Mouse (Mus musculus) erythroblast, embryonic 14.5 days (primary cell): ENCODE measurements around the gene Hpf1. TPM values are rescaled to one million over a fixed set of nuclear protein-coding genes. Genes with fewer than 3 reads are reported as not detected.
A peak's percentile ranks its signal among the peaks of the same experiment; 100 is the strongest.

Experiments used
- H3K27me3 ChIP-seq: 2 replicates; pipeline ENCODE4 v1.6.1; 2012; ENCODE audit warnings: inconsistent platforms; ENCODE audit not compliant: control insufficient read depth
- H3K36me3 ChIP-seq: 2 replicates; pipeline ENCODE4 v1.6.1; 2012; ENCODE audit warnings: mild to moderate bottlenecking, inconsistent platforms; ENCODE audit not compliant: control insufficient read depth
- H3K4me1 ChIP-seq: 2 replicates; pipeline ENCODE4 v1.6.1; 2012; ENCODE audit warnings: inconsistent platforms; ENCODE audit not compliant: control insufficient read depth
- H3K4me3 ChIP-seq: replicated peaks from 2 replicates; pipeline ENCODE3; 2012; ENCODE audit warnings: moderate library complexity, mild to moderate bottlenecking, inconsistent platforms
- H3K9me3 ChIP-seq: 2 replicates; pipeline ENCODE4 v1.6.1; 2012; ENCODE audit warnings: low read length, inconsistent platforms, mixed read lengths; ENCODE audit not compliant: control insufficient read depth
- GATA1 ChIP-seq: IDR thresholded peaks from 2 replicates; pipeline ENCODE4 v1.6.1; 2012; ENCODE audit warnings: low read length, inconsistent platforms, mixed read lengths
- TAL1 ChIP-seq: IDR thresholded peaks from 3 replicates; pipeline ENCODE4 v1.6.1; 2012; ENCODE audit warnings: low read length, inconsistent platforms, mixed read lengths
- polyA plus RNA-seq: library from polyadenylated mRNA; stranded (reverse); fragments of >175 nt; gene quantifications from 2 replicates; pipeline ENCODE4 v1.2.3, GENCODE M21; 2012

The Hpf1 gene
- polyA plus RNA-seq, 1 experiment: 1.7 TPM

GRCm38 (mm10) chr8:60942867-60943266 lies 52.6 kb downstream of the Hpf1 start:
- Histone ChIP-seq H3K4me1 (peaks cover 65% of the 10 kb centered on the region), H3K36me3 (peaks cover 71% of the 10 kb centered on the region), H3K4me3 (no peak overlapping the region), H3K27me3 (no peaks in the 10 kb centered on the region), H3K9me3 (no peaks in the 10 kb centered on the region)
- TF ChIP-seq GATA1 (no peak), TAL1 (no peak)

GRCm38 (mm10) chr8:60947503-60947902 lies 57.3 kb downstream of the Hpf1 start:
- Histone ChIP-seq H3K9me3 (no peaks in the 10 kb centered on the region), H3K4me1 (peaks cover 69% of the 10 kb centered on the region), H3K4me3 (no peak overlapping the region), H3K27me3 (no peaks in the 10 kb centered on the region), H3K36me3 (peaks cover 54% of the 10 kb centered on the region)
- TF ChIP-seq TAL1: no peak
- TF ChIP-seq GATA1: no peak

GRCm38 (mm10) chr8:60949859-60950258 lies 59.6 kb downstream of the Hpf1 start:
- Histone ChIP-seq H3K36me3 (peaks cover 42% of the 10 kb centered on the region), H3K4me3 (peak overlapping the region; percentile 58), H3K9me3 (no peaks in the 10 kb centered on the region), H3K4me1 (peaks cover 70% of the 10 kb centered on the region), H3K27me3 (no peaks in the 10 kb centered on the region)
- no peak for TF ChIP-seq GATA1
- TF ChIP-seq TAL1: peak; percentile 29; the same call in 1 of the 3 replicates

- Histone ChIP-seq H3K36me3 (peaks cover 36% of the 10 kb centered on the region), H3K9me3 (no peaks in the 10 kb centered on the region), H3K27me3 (no peaks in the 10 kb centered on the region), H3K4me1 (peaks cover 73% of the 10 kb centered on the region), H3K4me3 (peak overlapping the region; percentile 90)
- TF ChIP-seq TAL1: no peak
- TF ChIP-seq GATA1: no peak
These were observed 61.1 kb downstream of the Hpf1 start for GRCm38 (mm10) chr8:60951271-60951670.

- Histone ChIP-seq H3K4me1 (peaks cover 76% of the 10 kb centered on the region), H3K4me3 (peak overlapping the region; percentile 90)
These were observed 61.5 kb downstream of the Hpf1 start for GRCm38 (mm10) chr8:60951757-60952156.

GRCm38 (mm10) chr8:60952803-60953202 lies 62.6 kb downstream of the Hpf1 start:
- Histone ChIP-seq H3K36me3 (peaks cover 31% of the 10 kb centered on the region), H3K4me1 (peaks cover 79% of the 10 kb centered on the region), H3K4me3 (peak overlapping the region; percentile 90), H3K9me3 (no peaks in the 10 kb centered on the region), H3K27me3 (no peaks in the 10 kb centered on the region)
- TF ChIP-seq GATA1: peak; percentile 7; the same call in 1 of the 2 replicates
- TF ChIP-seq TAL1: no peak

More at GRCm38 (mm10) chr8:60951757-60952156, 61.5 kb downstream of the Hpf1 start:
- Histone ChIP-seq H3K27me3 (no peaks in the 10 kb centered on the region), H3K9me3 (no peaks in the 10 kb centered on the region), H3K36me3 (peaks cover 39% of the 10 kb centered on the region)
- no peak for TF ChIP-seq GATA1
- no peak for TF ChIP-seq TAL1

GRCm38 (mm10) chr8:60954281-60955014 lies 64.2 kb downstream of the Hpf1 start:
- TF ChIP-seq GATA1: peak; percentile 100
- TF ChIP-seq TAL1: peak; percentile 87
- H3K4me1 ChIP-seq: peaks cover 82% of the 10 kb centered on the region
- peaks cover 27% of the 10 kb centered on the region for H3K36me3 ChIP-seq
- H3K27me3 ChIP-seq: no peaks in the 10 kb centered on the region
- peak overlapping the region; percentile 90 for H3K4me3 ChIP-seq
- no peaks in the 10 kb centered on the region for H3K9me3 ChIP-seq

GRCm38 (mm10) chr8:60956847-60957246 lies 66.6 kb downstream of the Hpf1 start:
- peaks cover 68% of the 10 kb centered on the region for H3K4me1 ChIP-seq

More at GRCm38 (mm10) chr8:60956847-60957246, 66.6 kb downstream of the Hpf1 start:
- peaks cover 12% of the 10 kb centered on the region for H3K36me3 ChIP-seq
- no peaks in the 10 kb centered on the region for H3K27me3 ChIP-seq
- TF ChIP-seq GATA1 (no peak), TAL1 (no peak)
- H3K4me3 ChIP-seq: peak overlapping the region; percentile 52
- H3K9me3 ChIP-seq: no peaks in the 10 kb centered on the region

Other genes with a start within 250 kb of the Hpf1 start
- 3.7 and 4.2 TPM in 2 replicates for gene Clcn3, start 92.9 kb downstream of the Hpf1 start, polyA plus RNA-seq
- 0.06 and 0.07 TPM in 2 replicates for gene Nek1, start 102.8 kb downstream of the Hpf1 start, polyA plus RNA-seq